Mouse (Mus musculus): ENCODE measurements around the gene Cntn2. TPM values are rescaled to one million over a fixed set of nuclear protein-coding genes. Genes with fewer than 3 reads are reported as not detected.
"Not testable (repeated sequence)": the region's sequence is repeated elsewhere in the genome, so short reads cannot be mapped to it uniquely, and the experiment has no call there.

The Cntn2 gene
- polyA plus RNA-seq, 1 experiment from 2014 or later: 38.9 TPM

- H3K27ac ChIP-seq: no peak overlapping the region
- H3K36me3 ChIP-seq (replicated peaks): peaks cover 49% of the 10 kb centered on the region
- no peaks in the 10 kb centered on the region for H3K9me3 ChIP-seq
- 85% methylated on average over 2 of the region's 2 CpGs for WGBS
- H3K27me3 ChIP-seq (replicated peaks): no peaks in the 10 kb centered on the region
- H3K9ac ChIP-seq: no peak overlapping the region
- ATAC-seq (replicated peaks): no peak
- H3K4me3 ChIP-seq: no peak overlapping the region
- no peak overlapping the region for H3K4me2 ChIP-seq
- H3K4me1 ChIP-seq: no peaks in the 10 kb centered on the region
Observed at GRCm38 (mm10) chr1:132500535-132500934, 42.5 kb downstream of the Cntn2 start.

GRCm38 (mm10) chr1:132483759-132484158 is 59.3 kb downstream of the Cntn2 start:
- Histone ChIP-seq H3K27me3 (replicated peaks) (no peaks in the 10 kb centered on the region), H3K27ac (no peak overlapping the region), H3K9me3 (no peaks in the 10 kb centered on the region), H3K36me3 (replicated peaks) (peaks cover 6% of the 10 kb centered on the region; the same call in 1 of the 2 replicates), H3K4me1 (peaks cover 11% of the 10 kb centered on the region), H3K9ac (no peak overlapping the region), H3K4me2 (no peak overlapping the region), H3K4me3 (no peak overlapping the region)
- ATAC-seq (replicated peaks): no peak
- 94% methylated on average over 6 of the region's 6 CpGs for WGBS

DNA sequence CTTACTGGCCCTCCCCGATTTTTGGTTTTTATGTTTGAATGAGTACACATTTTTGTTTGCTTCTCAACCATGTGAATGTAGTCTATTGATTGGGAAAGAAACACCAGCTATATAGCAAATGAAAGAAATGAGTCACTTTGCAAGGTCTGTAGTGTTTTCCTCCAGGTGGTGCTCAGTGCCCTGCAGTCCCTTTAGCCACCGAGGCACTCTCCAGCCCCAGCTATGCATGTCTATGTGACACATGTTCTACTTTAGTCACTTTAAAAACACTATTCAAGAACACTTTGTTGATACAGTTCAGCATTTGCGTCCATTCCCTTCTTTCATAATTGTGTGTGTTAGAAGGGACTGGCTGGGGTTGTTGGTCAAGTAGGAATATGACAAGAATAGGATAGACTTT is 59.8 kb downstream of the Cntn2 start:
- H3K27ac ChIP-seq: no peak overlapping the region
- peaks cover 4% of the 10 kb centered on the region; the same call in 1 of the 2 replicates for H3K36me3 ChIP-seq (replicated peaks)
- no peaks in the 10 kb centered on the region for H3K27me3 ChIP-seq (replicated peaks)
- peaks cover 17% of the 10 kb centered on the region for H3K4me1 ChIP-seq
- no peak for ATAC-seq (replicated peaks)
- no peaks in the 10 kb centered on the region for H3K9me3 ChIP-seq
- H3K4me3 ChIP-seq: no peak overlapping the region
- WGBS: 90% methylated on average over 3 of the region's 3 CpGs
- no peak overlapping the region for H3K4me2 ChIP-seq
- H3K9ac ChIP-seq: no peak overlapping the region

DNA sequence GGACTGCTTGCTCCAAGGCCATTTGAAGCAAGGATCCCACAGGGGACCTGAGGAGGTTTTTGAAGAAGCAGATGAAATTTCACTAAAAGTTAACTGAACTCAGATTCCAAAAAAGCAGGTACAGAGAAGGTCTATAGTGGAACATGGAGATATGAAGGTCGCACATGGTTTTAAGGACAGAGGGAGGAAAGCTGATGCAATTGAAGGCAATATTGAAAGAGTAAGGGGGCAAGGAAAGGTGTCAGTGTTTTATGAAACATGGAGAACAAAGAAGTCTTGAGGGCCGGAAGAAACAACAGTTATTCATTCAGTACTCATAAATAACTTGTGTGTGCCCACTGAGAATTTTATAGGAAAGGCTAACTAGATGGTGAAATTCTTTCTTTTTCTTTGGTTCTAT is 61.4 kb downstream of the Cntn2 start:
- no peaks in the 10 kb centered on the region for H3K27me3 ChIP-seq (replicated peaks)
- no peak overlapping the region for H3K4me3 ChIP-seq
- no peak overlapping the region for H3K27ac ChIP-seq
- H3K9me3 ChIP-seq: no peaks in the 10 kb centered on the region
- no peak overlapping the region for H3K4me2 ChIP-seq
- no peak for ATAC-seq (replicated peaks)
- WGBS: 94% methylated on average over 2 of the region's 2 CpGs
- no peak overlapping the region for H3K9ac ChIP-seq
- H3K4me1 ChIP-seq: peaks cover 22% of the 10 kb centered on the region
- no peaks in the 10 kb centered on the region for H3K36me3 ChIP-seq (replicated peaks)

GRCm38 (mm10) chr1:132479438-132479837 is 63.6 kb downstream of the Cntn2 start:
- Histone ChIP-seq H3K27ac (no peak overlapping the region), H3K4me1 (peaks cover 35% of the 10 kb centered on the region), H3K36me3 (replicated peaks) (no peaks in the 10 kb centered on the region), H3K4me2 (no peak overlapping the region), H3K9me3 (no peaks in the 10 kb centered on the region), H3K4me3 (no peak overlapping the region), H3K9ac (no peak overlapping the region), H3K27me3 (replicated peaks) (no peaks in the 10 kb centered on the region)
- 85% methylated on average over 1 of the region's 1 CpGs for WGBS
- ATAC-seq (replicated peaks): no peak

GRCm38 (mm10) chr1:132476928-132477691 is 65.9 kb downstream of the Cntn2 start, which contains the start of gene Rbbp5:
Rbbp5 (plus strand) TSS chr1:132477365.
- Histone ChIP-seq H3K9ac (peak within 1 kb of the TSS; percentile 77), H3K27me3 (replicated peaks) (no peaks in the 10 kb centered on the region), H3K9me3 (no peaks in the 10 kb centered on the region), H3K4me1 (peaks cover 35% of the 10 kb centered on the region), H3K4me2 (peak within 1 kb of the TSS; percentile 64), H3K4me3 (peak within 1 kb of the TSS; percentile 73), H3K36me3 (replicated peaks) (no peaks in the 10 kb centered on the region), H3K27ac (peak within 1 kb of the TSS; percentile 70)
- WGBS: under 1% methylated on average over 43 of the region's 43 CpGs
- ATAC-seq (replicated peaks): peak; percentile 93

GRCm38 (mm10) chr1:132476575-132476927 is 66.5 kb downstream of the Cntn2 start:
- peak; percentile 73 for ATAC-seq (replicated peaks)
- H3K27me3 ChIP-seq (replicated peaks): no peaks in the 10 kb centered on the region
- H3K9me3 ChIP-seq: no peaks in the 10 kb centered on the region
- no peaks in the 10 kb centered on the region for H3K36me3 ChIP-seq (replicated peaks)
- peaks cover 35% of the 10 kb centered on the region for H3K4me1 ChIP-seq
- peak overlapping the region; percentile 70 for H3K27ac ChIP-seq
- H3K4me2 ChIP-seq: peak overlapping the region; percentile 64
- H3K4me3 ChIP-seq: peak overlapping the region; percentile 73
- H3K9ac ChIP-seq: peak overlapping the region; percentile 77
- 5% methylated on average over 9 of the region's 9 CpGs for WGBS

DNA sequence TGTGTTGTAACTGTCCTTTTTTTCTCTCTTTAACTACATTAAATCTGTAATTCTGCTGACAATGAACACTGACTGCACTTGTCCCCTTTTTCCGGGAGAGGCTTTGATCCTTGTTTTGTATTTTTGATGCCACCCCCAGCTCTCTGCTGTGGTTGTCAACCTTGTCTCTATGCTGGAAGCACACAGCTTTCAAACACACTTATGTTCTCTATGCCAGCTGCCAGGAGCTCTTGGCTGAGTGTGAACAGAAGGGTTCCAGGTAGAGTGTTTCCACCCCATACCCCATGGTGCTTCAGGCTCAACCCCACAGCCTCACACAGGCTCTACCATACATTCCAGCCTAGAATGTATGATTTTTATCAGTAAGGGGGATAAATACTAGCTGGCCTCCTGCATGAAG is 68.6 kb downstream of the Cntn2 start:
- Histone ChIP-seq H3K27me3 (replicated peaks) (no peaks in the 10 kb centered on the region), H3K36me3 (replicated peaks) (no peaks in the 10 kb centered on the region), H3K4me1 (peaks cover 30% of the 10 kb centered on the region), H3K9me3 (no peaks in the 10 kb centered on the region), H3K27ac (no peak overlapping the region), H3K4me2 (no peak overlapping the region), H3K9ac (no peak overlapping the region), H3K4me3 (no peak overlapping the region)
- WGBS: 73% methylated on average over 1 of the region's 1 CpGs
- no peak for ATAC-seq (replicated peaks)

GRCm38 (mm10) chr1:132472537-132472936 is 70.5 kb downstream of the Cntn2 start:
- Histone ChIP-seq H3K27me3 (replicated peaks) (no peaks in the 10 kb centered on the region), H3K4me3 (no peak overlapping the region), H3K9me3 (no peaks in the 10 kb centered on the region), H3K4me1 (peaks cover 13% of the 10 kb centered on the region), H3K27ac (no peak overlapping the region), H3K9ac (no peak overlapping the region), H3K4me2 (no peak overlapping the region), H3K36me3 (replicated peaks) (no peaks in the 10 kb centered on the region)
- WGBS: 58% methylated on average over 5 of the region's 5 CpGs
- no peak for ATAC-seq (replicated peaks)

DNA sequence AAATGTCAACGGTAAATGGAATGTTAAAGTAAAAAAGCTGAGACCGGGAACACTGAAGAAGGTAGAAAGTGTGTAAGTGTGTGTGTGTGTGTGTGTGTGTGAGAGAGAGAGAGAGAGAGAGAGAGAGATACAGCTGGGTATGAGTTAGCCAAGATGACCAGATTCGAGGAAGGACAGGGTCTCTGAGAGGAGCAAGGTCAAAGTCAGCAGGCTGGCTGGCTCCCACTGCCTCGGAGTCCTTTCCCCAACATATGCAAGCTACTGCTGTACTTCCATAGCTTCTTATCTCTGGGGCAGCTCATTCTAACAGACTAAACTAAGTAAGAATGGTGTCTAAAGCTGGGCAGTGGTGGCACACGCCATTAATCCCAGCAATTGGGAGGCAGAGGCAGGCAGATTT is 71.6 kb downstream of the Cntn2 start:
- H3K27me3 ChIP-seq (replicated peaks): no peaks in the 10 kb centered on the region
- no peak overlapping the region for H3K9ac ChIP-seq
- H3K4me1 ChIP-seq: peaks cover 12% of the 10 kb centered on the region
- H3K4me2 ChIP-seq: no peak overlapping the region
- no peak for ATAC-seq (replicated peaks)
- no peaks in the 10 kb centered on the region for H3K36me3 ChIP-seq (replicated peaks)
- no peak overlapping the region for H3K27ac ChIP-seq
- no peak overlapping the region for H3K4me3 ChIP-seq
- 91% methylated on average over 5 of the region's 5 CpGs for WGBS
- H3K9me3 ChIP-seq: no peaks in the 10 kb centered on the region

DNA sequence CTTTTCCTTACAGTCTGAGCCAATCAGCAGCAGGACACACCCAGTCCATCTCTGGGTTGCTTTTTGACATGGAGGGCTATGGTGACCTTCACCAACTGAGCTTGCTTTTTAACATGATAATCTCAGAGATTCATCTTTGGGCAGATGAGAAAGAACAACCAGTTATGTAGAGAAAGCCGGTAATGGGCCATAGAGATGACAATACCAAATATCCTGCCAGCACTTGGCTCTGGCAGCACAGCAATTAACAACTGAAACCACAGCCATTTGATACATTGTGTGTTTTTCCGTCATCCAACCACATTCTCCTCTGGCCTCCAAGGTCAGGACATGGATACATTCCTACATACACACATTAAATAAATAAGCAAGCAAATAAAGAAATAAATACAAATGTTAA is 72.0 kb downstream of the Cntn2 start:
- Histone ChIP-seq H3K36me3 (replicated peaks) (no peaks in the 10 kb centered on the region), H3K9me3 (no peaks in the 10 kb centered on the region), H3K27ac (no peak overlapping the region), H3K4me1 (peaks cover 7% of the 10 kb centered on the region), H3K27me3 (replicated peaks) (no peaks in the 10 kb centered on the region), H3K9ac (no peak overlapping the region), H3K4me3 (no peak overlapping the region), H3K4me2 (no peak overlapping the region)
- no peak for ATAC-seq (replicated peaks)
- 92% methylated on average over 2 of the region's 2 CpGs for WGBS

DNA sequence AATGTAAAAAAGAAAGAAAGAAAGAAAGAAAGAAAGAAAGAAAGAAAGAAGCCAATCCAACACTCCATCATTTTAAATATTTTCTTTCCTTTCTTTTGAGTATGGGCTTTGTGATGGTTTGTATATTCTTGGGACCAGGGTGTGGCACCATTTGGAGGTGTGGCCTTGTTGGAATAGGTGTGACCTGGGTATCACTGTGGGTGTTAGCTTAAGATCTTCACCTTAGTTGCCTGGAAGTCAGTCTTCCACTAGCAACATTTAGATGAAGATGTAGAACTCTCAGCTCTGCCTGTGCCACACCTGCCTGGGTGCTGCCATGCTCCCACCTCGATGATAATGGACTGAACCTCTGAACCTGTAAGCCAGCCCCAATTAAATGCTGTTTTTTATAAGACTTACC is 73.0 kb downstream of the Cntn2 start:
- H3K4me1 ChIP-seq; ATAC-seq (replicated peaks); H3K27ac ChIP-seq; H3K36me3 ChIP-seq (replicated peaks); H3K27me3 ChIP-seq (replicated peaks); H3K4me2 ChIP-seq; H3K9ac ChIP-seq; H3K9me3 ChIP-seq; H3K4me3 ChIP-seq: not testable (repeated sequence)
- 100% methylated on average over 1 of the region's 1 CpGs for WGBS

GRCm38 (mm10) chr1:132469519-132469918 is 73.5 kb downstream of the Cntn2 start:
- Histone ChIP-seq H3K9ac (no peak overlapping the region), H3K4me1 (no peaks in the 10 kb centered on the region), H3K4me3 (no peak overlapping the region), H3K36me3 (replicated peaks) (0 out of 2 replicates have a peak, but pooled peaks cover 2% of the 10 kb centered on the region), H3K9me3 (no peaks in the 10 kb centered on the region), H3K4me2 (no peak overlapping the region), H3K27ac (no peak overlapping the region), H3K27me3 (replicated peaks) (no peaks in the 10 kb centered on the region)
- ATAC-seq (replicated peaks): no peak
- 93% methylated on average over 7 of the region's 7 CpGs for WGBS

Data from midbrain, embryonic 15.5 days (tissue).